Mouse (Mus musculus) lung, postnatal 0 days (tissue): Measurements from ENCODE around the gene Psmc5.
A peak's percentile ranks its signal among the peaks of the same experiment; 100 is the strongest.

Source experiments
- CTCF ChIP-seq: IDR thresholded peaks from 2 replicates; pipeline ENCODE4 v1.5.1; 2016; ENCODE audit warnings: antibody characterized with exemption, mild to moderate bottlenecking
- EP300 ChIP-seq: IDR thresholded peaks from 2 replicates; pipeline ENCODE4 v1.6.1; 2016; ENCODE audit warnings: antibody characterized with exemption, mild to moderate bottlenecking, control low read depth

DNA sequence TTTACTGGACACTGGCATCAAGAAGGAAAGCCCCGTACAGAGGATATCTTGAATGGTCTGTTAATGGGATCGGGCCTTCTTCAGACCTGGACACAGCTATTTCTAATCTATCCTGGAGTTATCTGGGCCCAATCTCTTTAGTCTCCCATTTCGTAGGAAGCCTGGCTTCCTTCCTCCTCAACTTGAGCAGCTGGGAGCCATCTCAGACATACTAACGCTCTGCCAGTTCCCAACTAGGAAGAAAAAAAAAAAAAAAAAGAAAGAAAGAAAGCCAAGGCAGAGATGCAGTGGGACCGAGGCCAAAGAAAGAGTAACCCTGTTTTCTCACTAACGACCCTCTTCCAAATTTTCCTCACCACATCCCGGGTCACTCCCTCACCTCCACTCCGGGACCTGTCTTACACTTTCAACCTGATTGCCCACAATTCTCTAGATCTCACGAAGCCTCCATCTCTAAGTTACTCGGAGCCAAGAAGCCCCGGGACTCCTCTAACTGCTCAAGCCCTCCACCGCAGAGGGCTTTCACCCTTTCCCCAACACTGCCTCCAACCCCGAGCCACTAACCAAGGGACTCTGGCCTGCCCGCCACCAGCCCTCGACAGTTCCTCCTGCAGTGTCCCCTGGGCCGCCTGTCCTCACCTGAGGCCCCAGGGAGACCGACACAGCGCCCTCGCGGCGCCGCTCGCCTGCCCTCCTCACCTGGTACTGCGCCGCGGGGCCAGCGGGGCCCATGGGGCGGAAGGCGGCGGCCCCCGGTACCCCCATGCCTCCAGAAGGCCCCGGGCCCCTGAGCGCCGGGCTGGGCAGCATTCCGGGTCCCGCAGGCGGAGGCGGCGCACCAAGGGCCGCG is 16.1 kb downstream of the Psmc5 start:
- TF ChIP-seq CTCF (0 out of 2 replicates have a peak, but pooled peaks have one; percentile 18), EP300 (peak; percentile 51; the same call in 1 of the 2 replicates)
